Mouse (Mus musculus): ENCODE measurements around the gene Rhbdd1. TPM values are rescaled to one million over a fixed set of nuclear protein-coding genes. Genes with fewer than 3 reads are reported as not detected.
A peak's percentile ranks its signal among the peaks of the same experiment; 100 is the strongest.

Gene Rhbdd1
- total RNA-seq (2021), result 10 to 100 TPM; 30.0 to 42.7 TPM
- long read RNA-seq, experiment 1, transcript Rhbdd1-201 (7 exons, 3,636 nt), result major isoform, 9 of 19 reads
- long read RNA-seq, experiment 1, partial matches to known transcripts, result 4 of 19 reads
- long read RNA-seq, experiment 1, other reads (novel, unspliced or antisense), result 5 of 19 reads
- long read RNA-seq, experiment 2, transcript Rhbdd1-201 (7 exons, 3,636 nt), result major isoform, 5 of 7 reads
- long read RNA-seq, experiment 2, partial matches to known transcripts, result 1 of 7 reads
- long read RNA-seq, experiment 2, other reads (novel, unspliced or antisense), result 1 of 7 reads

- DNase-seq, result peak; percentile 98
Measured at GRCm38 (mm10) chr1:82316111-82316745, at the start of gene Rhbdd1. Gene Rhbdd1 (plus strand): TSS chr1:82316452.

DNA sequence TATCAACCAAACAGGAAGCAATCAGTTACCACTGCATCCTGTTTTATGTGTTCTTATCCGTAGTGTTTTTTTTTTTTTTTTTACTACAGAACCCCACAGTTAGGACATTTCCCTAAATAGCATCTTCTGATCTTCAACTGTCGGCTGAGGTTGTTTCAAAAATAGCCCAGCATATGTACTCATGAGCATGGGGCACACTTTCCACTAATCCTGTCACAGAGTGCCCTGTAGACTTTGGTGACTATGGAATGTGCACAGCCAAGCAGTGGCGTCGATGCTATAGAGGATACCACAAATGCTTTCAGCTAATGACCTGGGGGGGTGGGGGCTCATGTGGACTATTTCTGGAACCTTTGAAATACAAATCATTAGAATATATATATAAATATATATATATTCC lies 48.7 kb upstream of the Rhbdd1 start:
- DNase-seq, result no peak

DNA sequence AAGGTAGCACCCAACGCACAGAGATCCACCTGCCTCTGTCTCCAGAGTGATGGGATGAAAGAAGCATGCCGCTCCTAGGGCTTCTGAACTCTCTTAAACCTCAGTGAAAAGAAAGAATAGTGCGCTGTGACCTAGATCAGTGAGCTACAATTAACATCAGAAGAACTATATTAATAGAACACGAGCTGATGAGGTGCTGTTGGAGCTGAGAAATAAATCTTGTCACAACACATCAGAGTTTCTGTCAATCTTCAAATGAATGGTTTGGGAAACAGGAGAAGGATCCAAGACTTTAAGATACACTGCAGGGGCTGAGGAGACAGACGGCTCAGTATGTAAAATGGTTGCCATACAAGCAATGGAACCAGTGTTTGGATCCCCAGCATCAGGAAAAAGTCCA lies 44.0 kb upstream of the Rhbdd1 start:
- DNase-seq, result no peak

- no peak for DNase-seq
Measured at GRCm38 (mm10) chr1:82273529-82273928, 42.7 kb upstream of the Rhbdd1 start.

GRCm38 (mm10) chr1:82274361-82274760 lies 41.9 kb upstream of the Rhbdd1 start:
- no peak for DNase-seq

DNA sequence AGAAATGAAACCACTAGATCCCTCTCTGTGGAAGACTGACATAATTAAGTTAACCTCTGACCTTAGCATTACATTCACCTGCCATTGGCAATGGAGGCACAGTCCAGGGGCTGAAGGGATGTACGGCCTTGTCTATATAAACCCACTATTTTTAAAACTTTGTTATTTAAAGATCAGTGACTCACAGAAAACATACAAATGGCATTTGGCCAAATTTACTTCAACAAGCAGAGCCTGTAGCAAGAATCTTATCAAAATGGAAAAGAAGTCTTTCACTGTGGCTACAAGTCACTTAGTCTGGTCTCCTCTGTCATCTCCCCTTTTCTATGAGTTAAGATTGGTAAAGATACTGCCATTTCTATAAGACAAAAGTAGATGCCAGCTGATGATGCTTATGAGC lies 36.5 kb upstream of the Rhbdd1 start:
- no peak for DNase-seq

DNA sequence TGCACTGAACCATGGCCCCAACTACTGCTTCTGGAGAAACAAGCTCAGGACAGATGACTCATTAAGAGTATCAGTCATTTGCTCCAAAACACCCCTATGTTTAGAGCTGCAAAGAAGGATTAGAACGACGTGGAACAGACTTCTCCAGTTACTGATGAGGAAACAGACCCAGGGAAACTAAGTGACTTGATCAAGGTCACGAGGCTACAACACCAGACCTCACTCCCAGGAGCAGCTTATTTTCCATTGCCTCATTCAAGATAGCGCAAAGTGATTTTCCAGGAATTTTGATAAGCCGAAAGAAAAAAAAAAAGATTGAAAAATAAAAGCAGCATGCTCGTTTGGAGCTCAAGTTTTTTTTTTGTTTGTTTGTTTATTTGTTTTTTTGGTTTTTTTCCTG lies 34.4 kb upstream of the Rhbdd1 start:
- DNase-seq, result no peak

DNA sequence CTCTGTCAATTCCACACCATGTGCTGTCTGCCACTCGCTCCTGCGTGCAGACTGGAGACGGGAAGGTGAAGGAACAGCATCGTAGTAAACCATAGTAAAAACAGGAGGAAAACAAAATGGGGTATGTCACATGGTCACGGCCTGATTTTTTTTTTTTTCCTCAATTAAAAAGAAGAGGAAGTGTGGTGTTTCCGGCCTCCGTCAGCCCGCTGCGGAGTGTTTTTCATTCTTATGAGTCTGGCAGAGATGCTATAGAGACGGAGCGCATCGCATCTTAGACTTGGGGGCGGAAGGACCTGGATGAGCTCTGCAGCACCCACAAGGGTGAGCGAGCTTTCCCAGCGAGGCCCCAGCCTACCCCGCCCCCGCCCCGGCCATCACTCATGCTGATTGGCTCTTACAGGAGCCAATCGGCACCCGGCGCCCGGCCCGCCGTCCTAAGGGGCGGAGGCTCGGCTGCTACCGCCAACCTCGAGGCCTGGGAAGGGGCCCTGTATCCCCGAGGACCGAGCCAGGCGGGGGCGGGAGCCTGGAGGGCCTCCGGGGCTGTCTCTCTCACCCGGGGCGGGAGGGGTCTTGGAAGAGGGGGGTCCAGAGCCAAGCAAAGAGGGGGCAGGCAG lies 33.1 kb upstream of the Rhbdd1 start:
- DNase-seq, result peak; percentile 91 to 94

GRCm38 (mm10) chr1:82283901-82284301 lies 32.4 kb upstream of the Rhbdd1 start:
- DNase-seq, result peak in 1 of 2 experiments; percentile 18

DNA sequence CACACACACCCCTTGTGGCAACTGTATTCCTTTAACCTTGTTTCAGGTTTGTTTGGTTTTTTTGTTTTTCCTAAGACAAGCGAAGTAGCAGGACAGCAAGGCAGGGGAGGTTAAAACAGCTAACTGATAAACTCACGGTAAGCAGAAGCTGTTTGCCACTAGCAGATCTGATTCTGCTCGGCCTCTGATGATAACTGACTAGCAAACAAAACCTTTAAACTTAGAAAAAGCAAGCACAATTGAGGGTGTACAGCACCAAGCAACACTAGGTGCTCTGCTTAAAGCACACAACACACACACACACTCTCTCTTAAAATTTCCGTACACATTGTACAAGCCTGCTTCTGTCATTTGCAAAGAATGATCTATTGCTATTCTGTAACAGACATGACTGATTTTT lies 31.8 kb upstream of the Rhbdd1 start:
- no peak for DNase-seq

DNA sequence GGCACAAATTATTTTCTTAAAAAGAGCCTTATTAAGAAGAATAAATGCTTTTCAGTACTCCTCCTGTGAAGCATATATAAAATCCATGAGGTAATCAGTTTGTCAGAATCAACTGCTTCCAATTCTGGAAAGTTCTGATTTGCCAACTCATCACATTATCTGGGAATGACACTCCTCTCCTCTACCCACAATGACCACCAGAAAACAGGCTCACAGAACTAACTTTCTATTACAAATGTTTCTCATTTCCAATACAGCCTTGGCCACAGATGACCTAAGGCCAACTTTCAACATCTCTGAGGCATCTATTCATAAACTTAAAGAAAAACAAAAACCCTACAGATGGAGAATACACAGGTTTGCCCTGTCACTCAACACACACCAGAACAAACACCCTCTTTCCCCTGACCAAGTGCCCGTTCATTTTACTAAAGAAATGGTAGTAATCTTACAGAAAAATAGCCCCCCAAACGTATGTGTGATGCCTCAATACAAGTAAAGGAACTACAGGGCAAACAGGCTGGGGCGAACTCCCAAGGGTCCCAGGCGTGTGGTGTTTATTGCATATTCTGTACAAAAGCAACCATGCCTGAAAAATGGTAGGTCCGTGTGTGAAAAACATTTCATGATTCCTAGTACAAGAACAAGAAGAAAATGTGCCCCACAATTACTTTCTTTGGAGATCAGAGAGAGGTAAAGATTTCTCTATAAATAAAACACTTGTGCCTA lies 30.6 kb upstream of the Rhbdd1 start:
- DNase-seq, result no peak

GRCm38 (mm10) chr1:82286190-82287051 lies 29.8 kb upstream of the Rhbdd1 start:
- DNase-seq, result peak in 1 of 2 experiments; percentile 26

GRCm38 (mm10) chr1:82287052-82287775 lies 29.0 kb upstream of the Rhbdd1 start:
- peak; percentile 8 to 21 for DNase-seq

DNA sequence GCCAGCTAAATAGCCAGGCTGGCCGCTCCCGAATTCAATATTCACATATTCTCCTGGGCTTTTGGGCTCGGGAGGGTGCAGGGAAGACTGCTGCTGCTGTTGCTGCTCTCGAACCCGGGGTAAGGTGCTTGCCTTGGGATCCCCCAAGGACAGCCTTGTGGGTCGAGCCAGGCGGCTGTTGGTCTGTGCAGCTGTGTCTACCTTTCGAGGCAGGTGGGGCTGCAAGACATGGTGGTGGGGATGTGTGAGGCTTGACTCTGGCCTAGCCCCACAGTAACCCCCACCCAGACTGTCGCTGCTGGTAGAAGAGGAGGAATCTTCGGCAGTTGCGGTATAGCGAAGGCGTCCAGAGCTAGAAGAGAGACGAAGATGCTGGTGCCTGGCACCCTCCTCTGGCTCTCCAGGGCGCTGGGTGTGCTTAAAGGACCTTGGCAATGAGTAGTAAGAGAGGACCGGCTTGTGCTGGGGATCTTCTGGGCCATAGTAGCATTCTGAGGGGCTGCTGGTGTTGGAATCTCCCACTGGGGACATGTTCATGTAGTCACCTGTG lies 28.4 kb upstream of the Rhbdd1 start:
- DNase-seq, result no peak

DNA sequence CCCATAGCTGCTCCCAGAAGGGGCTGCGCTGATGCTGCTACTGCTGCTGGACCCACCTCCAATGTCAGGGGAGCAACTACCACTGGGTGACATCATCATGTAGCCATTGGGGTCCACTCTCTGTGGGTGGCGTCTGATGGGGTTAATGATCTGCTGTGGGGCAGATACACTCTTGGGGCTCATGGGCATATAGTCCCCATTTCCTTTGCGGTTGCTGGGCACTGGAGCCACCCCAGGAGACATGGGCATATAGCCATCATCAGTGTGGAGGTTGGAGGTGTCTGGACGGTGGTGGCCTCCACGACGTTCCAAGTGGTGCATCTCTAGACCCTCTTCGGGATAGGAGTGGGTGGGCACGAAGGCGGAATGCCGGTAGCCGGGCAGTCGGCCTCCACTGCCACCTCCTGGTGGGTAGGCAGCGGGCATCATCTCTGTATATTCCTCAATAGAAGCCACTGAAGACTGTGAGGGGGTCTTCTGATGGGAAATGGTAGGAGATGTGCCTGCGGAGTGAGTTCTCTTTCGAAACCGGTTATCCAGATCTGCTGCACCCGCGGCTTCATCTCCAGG lies 27.7 kb upstream of the Rhbdd1 start:
- DNase-seq, result no peak

DNA sequence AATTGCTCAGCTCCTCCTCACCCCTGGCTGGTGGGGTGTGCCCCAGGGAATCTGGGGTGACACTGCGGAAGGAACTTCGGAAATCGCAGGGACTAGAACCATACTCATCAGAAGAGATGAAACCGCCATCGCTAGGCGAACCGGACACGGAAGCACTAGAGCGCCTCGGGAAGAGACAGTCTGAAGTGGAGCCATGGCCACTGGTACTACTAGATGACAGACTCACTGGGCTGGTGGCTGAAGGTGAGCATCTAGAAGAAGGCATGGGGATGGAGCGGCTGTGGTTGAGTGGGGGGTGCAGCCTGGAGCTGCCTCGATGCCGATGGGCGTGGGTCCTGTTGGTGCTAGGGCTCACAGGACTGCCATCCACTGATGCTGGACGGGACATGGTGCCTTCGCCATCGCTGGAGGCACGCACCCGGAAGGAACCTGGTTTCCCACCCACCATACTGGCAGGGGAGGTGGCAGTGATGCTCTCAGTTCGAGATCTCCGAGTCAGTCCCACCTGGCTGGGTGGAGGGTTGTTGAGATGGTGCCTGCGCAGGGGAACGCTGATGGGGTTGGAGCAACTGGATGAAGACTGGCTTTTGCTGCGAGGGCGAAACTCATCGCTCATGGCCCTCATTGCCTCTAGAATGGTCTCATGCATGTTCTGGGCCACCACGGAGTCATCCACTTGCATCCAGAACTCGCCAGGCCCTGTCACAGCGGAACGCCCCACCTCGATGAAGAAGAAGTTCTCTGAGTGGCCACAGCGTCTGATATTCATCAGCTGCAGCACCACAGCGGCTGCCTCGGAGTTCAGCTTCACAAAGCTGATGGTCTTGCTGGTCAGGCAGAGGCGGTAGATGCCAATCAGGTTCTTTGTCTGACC lies 26.9 kb upstream of the Rhbdd1 start:
- DNase-seq, result peak in 1 of 2 experiments; percentile 7

- DNase-seq, result peak; percentile 46 to 63
Measured at GRCm38 (mm10) chr1:82289990-82290681, 26.1 kb upstream of the Rhbdd1 start.

- peak; percentile 87 to 88 for DNase-seq
Measured at GRCm38 (mm10) chr1:82290723-82291150, 25.5 kb upstream of the Rhbdd1 start.
